Mouse (Mus musculus): ENCODE data around the gene Col8a2.

- TF ChIP-seq EP300 (IDR thresholded peaks at IDR 0.05; ENCODE audit: low read length) (no peak), POLR2A (IDR thresholded peaks at IDR 0.05; ENCODE audit: low read depth, low read length) (no peak), CTCF (conservative IDR thresholded peaks at IDR 0.05 in 1 of 2, IDR thresholded peaks at IDR 0.05 in 1 of 2; ENCODE audit: low read depth in 2 of 2, low read length in 2 of 2) (no peak), ELF1 (IDR thresholded peaks at IDR 0.05; ENCODE audit: low read depth, low read length) (no peak), MAX (IDR thresholded peaks at IDR 0.05; ENCODE audit: low read length) (no peak), MEF2A (IDR thresholded peaks at IDR 0.05; ENCODE audit: borderline replicate concordance, low read depth, low read length) (no peak), RAD21 (IDR thresholded peaks at IDR 0.05; ENCODE audit: low read depth, low read length) (no peak), TCF12 (IDR thresholded peaks at IDR 0.05; ENCODE audit: low read depth, low read length) (no peak), ZMIZ1 (IDR thresholded peaks at IDR 0.05; ENCODE audit: low read depth, low read length) (no peak), GABPA (IDR thresholded peaks at IDR 0.05; ENCODE audit: insufficient replicate concordance, low read depth, low read length) (no peak)
Measured at GRCm38 (mm10) chr4:126288085-126288666, 1.6 kb downstream of the Col8a2 start.

All from CH12.LX (cell line).